Mouse (Mus musculus) midbrain, embryonic 12.5 days (tissue): ENCODE results near the gene Scgb1a1. TPM values are rescaled to one million over a fixed set of nuclear protein-coding genes. Genes with fewer than 3 reads are reported as not detected.
"Not testable (repeated sequence)": the region's sequence is repeated elsewhere in the genome, so short reads cannot be mapped to it uniquely, and the experiment has no call there.

ENCODE experiments used
- ATAC-seq: fragments of 200-750 bp; cut with Nextera tagmentation; 2 replicates; pipeline ENCODE4 v1.8.0; 2017; ENCODE audit warnings: low read depth, moderate TSS enrichment, moderate library complexity; ENCODE audit not compliant: low FRiP score
- H3K27ac ChIP-seq: fragments of 300-500 bp; sonication (generic); replicated peaks from 2 replicates; pipeline ENCODE4 v1.5.1; 2016; ENCODE audit warnings: mild to moderate bottlenecking
- H3K27me3 ChIP-seq: fragments of 300-500 bp; sonication (generic); 2 replicates; pipeline ENCODE4 v1.6.1; 2016; ENCODE audit warnings: mild to moderate bottlenecking
- H3K36me3 ChIP-seq: fragments of 300-500 bp; sonication (generic); 2 replicates; pipeline ENCODE4 v1.6.1; 2016
- H3K4me1 ChIP-seq: fragments of 300-500 bp; sonication (generic); 2 replicates; pipeline ENCODE4 v1.6.1; 2016
- H3K4me2 ChIP-seq: fragments of 300-500 bp; sonication (generic); replicated peaks from 2 replicates; pipeline ENCODE4 v1.6.1; 2016; ENCODE audit warnings: mild to moderate bottlenecking, moderate library complexity
- H3K4me3 ChIP-seq: fragments of 300-500 bp; sonication (generic); 2 replicates; pipeline ENCODE4 v1.5.1; 2016; ENCODE audit warnings: mild to moderate bottlenecking
- H3K9ac ChIP-seq: fragments of 300-500 bp; sonication (generic); replicated peaks from 2 replicates; pipeline ENCODE4 v1.6.1; 2016; ENCODE audit warnings: mild to moderate bottlenecking, moderate library complexity
- H3K9me3 ChIP-seq: fragments of 300-500 bp; sonication (generic); 2 replicates; pipeline ENCODE4 v1.6.1; 2016; ENCODE audit warnings: mild to moderate bottlenecking
- WGBS: fragments of 180-500 bp; shearing (Covaris S2); methylation state at CpG from one replicate; pipeline ENCODE4 v1.1.7; 2016; 5-methylcytosine and 5-hydroxymethylcytosine counted together
- polyA plus RNA-seq: library from polyadenylated mRNA; unstranded; fragments of >200 nt; fragmentation: Nextera tagmentation; extraction: Ambion mirVana; gene quantifications from 2 replicates; pipeline ENCODE4 v1.2.1, GENCODE M21; 2016

Gene Scgb1a1
- polyA plus RNA-seq, 1 experiment from 2014 or later = not detected

- Histone ChIP-seq H3K9me3 (no peaks in the 10 kb centered on the region), H3K4me3 (no peak overlapping the region), H3K9ac (no peak overlapping the region), H3K36me3 (no peaks in the 10 kb centered on the region), H3K27ac (no peak overlapping the region), H3K27me3 (no peaks in the 10 kb centered on the region), H3K4me2 (no peak overlapping the region), H3K4me1 (no peaks in the 10 kb centered on the region)
- 67% methylated on average over 4 of the region's 4 CpGs for WGBS
- no peak for ATAC-seq
These were observed 27.7 kb downstream of the Scgb1a1 start for GRCm38 (mm10) chr19:9060103-9060502.

GRCm38 (mm10) chr19:9059391-9059790, 28.4 kb downstream of the Scgb1a1 start:
- no peaks in the 10 kb centered on the region for H3K9me3 ChIP-seq
- H3K9ac ChIP-seq = no peak overlapping the region
- 82% methylated on average over 7 of the region's 7 CpGs for WGBS
- H3K4me3 ChIP-seq = no peak overlapping the region
- ATAC-seq = no peak
- H3K36me3 ChIP-seq = no peaks in the 10 kb centered on the region
- H3K4me2 ChIP-seq = no peak overlapping the region
- H3K4me1 ChIP-seq = no peaks in the 10 kb centered on the region
- H3K27me3 ChIP-seq = no peaks in the 10 kb centered on the region
- H3K27ac ChIP-seq = no peak overlapping the region

DNA sequence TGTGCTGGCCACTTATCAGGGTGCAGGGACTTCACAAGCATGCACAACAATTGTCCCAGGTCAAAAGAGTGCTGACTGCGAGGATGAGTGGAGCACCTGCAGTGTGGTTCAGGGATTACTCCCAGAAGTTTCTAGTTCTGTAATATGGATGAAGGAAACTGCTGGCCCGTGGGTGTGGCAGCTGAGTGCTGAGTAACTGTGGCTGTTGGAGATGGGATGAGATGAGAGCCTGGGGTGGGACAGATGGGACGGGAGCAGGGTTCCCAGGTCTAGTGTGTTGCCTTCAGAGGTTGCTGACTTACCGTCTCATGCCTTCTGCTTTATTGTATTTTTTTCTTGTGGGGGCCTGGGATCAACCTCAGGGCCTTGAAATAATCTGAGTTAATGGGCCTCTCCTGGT, 28.8 kb downstream of the Scgb1a1 start:
- 77% methylated on average over 4 of the region's 4 CpGs for WGBS
- H3K4me3 ChIP-seq = no peak overlapping the region
- no peak overlapping the region for H3K9ac ChIP-seq
- H3K36me3 ChIP-seq = no peaks in the 10 kb centered on the region
- no peak overlapping the region for H3K27ac ChIP-seq
- no peaks in the 10 kb centered on the region for H3K4me1 ChIP-seq
- no peaks in the 10 kb centered on the region for H3K27me3 ChIP-seq
- H3K9me3 ChIP-seq = no peaks in the 10 kb centered on the region
- no peak overlapping the region for H3K4me2 ChIP-seq
- ATAC-seq = no peak

- WGBS = 73% methylated on average over 1 of the region's 1 CpGs
- H3K27me3 ChIP-seq = no peaks in the 10 kb centered on the region
- ATAC-seq = no peak
These were observed 29.4 kb downstream of the Scgb1a1 start for GRCm38 (mm10) chr19:9058331-9058884.

GRCm38 (mm10) chr19:9057679-9058078, 30.1 kb downstream of the Scgb1a1 start:
- ATAC-seq = no peak
- Histone ChIP-seq H3K4me1 (no peaks in the 10 kb centered on the region), H3K27me3 (no peaks in the 10 kb centered on the region), H3K4me3 (no peak overlapping the region), H3K36me3 (no peaks in the 10 kb centered on the region), H3K4me2 (no peak overlapping the region), H3K9me3 (no peaks in the 10 kb centered on the region), H3K27ac (no peak overlapping the region), H3K9ac (no peak overlapping the region)

More at GRCm38 (mm10) chr19:9058331-9058884, 29.4 kb downstream of the Scgb1a1 start:
- Histone ChIP-seq H3K4me2 (no peak overlapping the region), H3K4me1 (no peaks in the 10 kb centered on the region), H3K36me3 (no peaks in the 10 kb centered on the region), H3K27ac (no peak overlapping the region), H3K9ac (no peak overlapping the region), H3K9me3 (no peaks in the 10 kb centered on the region), H3K4me3 (no peak overlapping the region)

DNA sequence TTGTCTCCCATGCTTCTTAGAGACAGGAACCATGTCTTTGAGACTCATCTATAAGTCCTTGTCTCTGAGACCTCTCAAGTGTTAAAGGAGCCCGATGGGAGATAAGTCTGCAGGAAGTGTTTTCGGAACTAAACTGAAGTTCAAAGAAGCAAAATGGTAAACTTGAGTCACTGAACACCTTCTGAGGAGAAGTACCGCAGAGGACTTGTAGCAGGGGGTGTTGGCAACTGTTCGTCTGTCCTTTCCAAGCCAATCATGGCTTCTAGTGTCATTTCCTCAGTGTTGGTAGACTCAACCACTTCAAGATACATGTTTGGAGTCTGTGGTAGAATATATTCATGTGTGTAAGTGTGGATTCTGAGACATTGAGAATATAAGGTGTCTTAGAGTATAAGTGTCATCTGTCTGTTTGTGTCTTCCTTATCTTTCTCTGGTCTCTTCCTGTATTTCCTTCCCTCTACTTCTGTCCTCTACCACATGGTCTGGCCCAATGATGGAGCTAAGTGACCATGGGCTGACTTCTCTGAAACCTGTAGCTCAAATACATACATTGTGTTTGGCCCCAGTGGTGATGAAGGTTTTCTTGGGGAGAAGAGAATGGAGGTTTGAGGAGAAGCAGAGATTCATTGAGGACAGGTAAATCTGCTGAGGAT, 31.9 kb downstream of the Scgb1a1 start:
- no peak overlapping the region for H3K27ac ChIP-seq
- H3K9me3 ChIP-seq = no peaks in the 10 kb centered on the region
- no peak overlapping the region for H3K4me3 ChIP-seq
- no peak overlapping the region for H3K9ac ChIP-seq
- ATAC-seq = no peak
- H3K4me1 ChIP-seq = no peaks in the 10 kb centered on the region
- H3K36me3 ChIP-seq = no peaks in the 10 kb centered on the region
- H3K27me3 ChIP-seq = no peaks in the 10 kb centered on the region
- no peak overlapping the region for H3K4me2 ChIP-seq
- 92% methylated on average over 4 of the region's 4 CpGs for WGBS

DNA sequence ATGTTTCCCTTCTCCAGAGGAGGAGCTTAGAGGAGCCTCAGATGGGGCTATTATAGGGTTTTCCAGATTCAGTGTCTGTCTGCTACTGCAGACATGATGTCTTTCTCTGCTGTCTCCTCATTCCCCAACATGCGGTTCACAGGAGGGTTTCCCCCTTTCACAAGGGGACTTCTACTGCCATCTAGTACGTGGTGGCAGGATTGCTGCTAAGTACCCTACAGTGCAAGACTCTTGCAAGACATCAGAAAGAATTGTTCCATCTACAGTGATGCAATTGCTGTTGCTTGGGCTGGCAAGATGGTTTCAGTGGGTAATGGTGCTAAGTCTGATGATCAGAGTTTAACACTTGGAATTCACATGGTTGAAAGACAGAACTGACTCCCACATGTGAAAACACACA, 32.6 kb downstream of the Scgb1a1 start:
- Histone ChIP-seq H3K4me1 (no peaks in the 10 kb centered on the region), H3K4me3 (no peak overlapping the region), H3K9ac (no peak overlapping the region), H3K4me2 (no peak overlapping the region), H3K9me3 (no peaks in the 10 kb centered on the region), H3K36me3 (no peaks in the 10 kb centered on the region), H3K27me3 (no peaks in the 10 kb centered on the region), H3K27ac (no peak overlapping the region)
- 16% methylated on average over 2 of the region's 2 CpGs for WGBS
- no peak for ATAC-seq

DNA sequence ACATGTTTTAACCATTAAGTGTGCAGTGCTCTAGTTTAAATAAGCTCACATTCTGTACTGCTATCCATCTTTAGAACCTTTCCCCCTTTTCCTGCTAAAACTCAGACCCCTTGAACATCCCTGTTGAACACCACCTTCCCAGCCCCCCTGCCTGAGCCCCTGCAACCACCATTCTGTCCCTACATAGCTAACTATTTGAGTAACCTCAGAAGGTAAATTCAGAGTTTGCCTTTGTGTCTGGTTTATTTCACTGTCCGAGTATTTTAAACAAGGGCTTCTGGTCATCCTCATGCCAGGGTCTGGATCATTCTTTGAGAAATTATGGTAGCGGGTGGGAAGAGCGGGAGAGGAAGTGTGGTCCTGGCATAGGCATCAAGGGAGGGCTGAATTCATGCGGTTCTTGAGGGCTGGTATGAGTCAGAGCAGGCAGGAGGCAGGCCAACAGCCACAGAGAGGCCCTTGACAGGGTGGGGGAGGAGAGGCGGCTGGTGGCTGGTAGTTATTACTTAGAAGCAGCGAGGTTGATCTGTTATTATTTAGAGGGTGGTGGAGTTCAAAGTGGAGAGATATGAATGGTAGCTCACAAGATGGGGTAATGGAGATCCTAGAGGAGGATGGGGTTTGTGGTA, 34.8 kb downstream of the Scgb1a1 start:
- Histone ChIP-seq H3K9ac (no peak overlapping the region), H3K9me3 (no peaks in the 10 kb centered on the region), H3K4me2 (no peak overlapping the region), H3K36me3 (no peaks in the 10 kb centered on the region), H3K27me3 (no peaks in the 10 kb centered on the region), H3K27ac (no peak overlapping the region), H3K4me3 (no peak overlapping the region), H3K4me1 (no peaks in the 10 kb centered on the region)
- ATAC-seq = no peak
- WGBS = 74% methylated on average over 6 of the region's 6 CpGs

- H3K9ac ChIP-seq, ATAC-seq, H3K27me3 ChIP-seq: not testable (repeated sequence)
These were observed 35.8 kb downstream of the Scgb1a1 start for GRCm38 (mm10) chr19:9051985-9052384.

GRCm38 (mm10) chr19:9050294-9051229, 37.2 kb downstream of the Scgb1a1 start:
- no peaks in the 10 kb centered on the region for H3K4me1 ChIP-seq
- no peak for ATAC-seq
- H3K27me3 ChIP-seq = no peaks in the 10 kb centered on the region
- no peaks in the 10 kb centered on the region for H3K36me3 ChIP-seq
- H3K9ac ChIP-seq = no peak overlapping the region
- no peak overlapping the region for H3K4me2 ChIP-seq
- no peak overlapping the region for H3K4me3 ChIP-seq
- H3K27ac ChIP-seq = no peak overlapping the region
- no peaks in the 10 kb centered on the region for H3K9me3 ChIP-seq
- WGBS = 82% methylated on average over 9 of the region's 9 CpGs

More at GRCm38 (mm10) chr19:9051985-9052384, 35.8 kb downstream of the Scgb1a1 start:
- 87% methylated on average over 4 of the region's 4 CpGs for WGBS
- not testable (repeated sequence) for H3K4me1 ChIP-seq, H3K36me3 ChIP-seq, H3K27ac ChIP-seq, H3K4me2 ChIP-seq, H3K4me3 ChIP-seq, H3K9me3 ChIP-seq

DNA sequence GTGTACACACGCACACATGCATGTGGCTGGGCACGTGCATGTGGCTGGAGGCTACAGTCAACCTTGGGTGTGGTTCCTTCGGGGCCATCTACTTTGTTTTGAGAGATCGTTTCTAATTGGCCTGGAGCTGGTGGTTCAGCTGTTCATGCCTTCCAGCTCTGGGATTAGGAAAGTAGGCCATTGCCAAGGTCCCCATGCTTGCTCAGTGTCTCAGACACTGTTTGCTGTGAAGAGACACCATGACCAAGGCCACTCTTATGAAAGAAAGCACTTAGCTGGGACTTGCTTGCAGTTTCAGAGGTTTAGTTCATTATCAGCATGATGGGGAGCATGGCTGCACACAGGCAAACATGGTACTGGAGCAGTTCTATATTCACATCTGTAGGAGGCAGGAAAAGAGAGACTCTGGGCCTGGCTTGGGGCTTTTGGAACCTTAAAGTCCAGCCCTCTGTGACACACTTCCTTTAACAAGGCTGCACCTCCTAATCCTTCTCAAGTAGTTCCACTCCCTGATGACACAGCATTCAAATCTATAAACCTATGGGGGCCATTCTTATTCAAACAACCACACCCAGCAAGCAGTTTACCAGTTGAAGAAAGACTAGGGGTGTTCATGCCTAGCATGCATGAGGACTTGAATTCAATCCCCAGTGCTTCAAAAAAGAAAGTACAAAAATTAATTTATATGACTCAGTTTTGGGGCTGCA, 38.6 kb downstream of the Scgb1a1 start:
- 93% methylated on average over 4 of the region's 4 CpGs for WGBS
- ATAC-seq = no peak
- H3K9ac ChIP-seq = no peak overlapping the region
- H3K4me2 ChIP-seq = no peak overlapping the region
- H3K4me1 ChIP-seq = no peaks in the 10 kb centered on the region
- no peaks in the 10 kb centered on the region for H3K9me3 ChIP-seq
- H3K4me3 ChIP-seq = no peak overlapping the region
- no peak overlapping the region for H3K27ac ChIP-seq
- no peaks in the 10 kb centered on the region for H3K36me3 ChIP-seq
- no peaks in the 10 kb centered on the region for H3K27me3 ChIP-seq
